Mouse (Mus musculus): ENCODE measurements around the gene Tubgcp3.

GRCm38 (mm10) chr8:12657411-12657810 lies 14.6 kb downstream of the Tubgcp3 start:
- no peak for TF ChIP-seq CTCF (IDR thresholded peaks at IDR 0.05; ENCODE audit: low read depth, low read length)
- no peak for TF ChIP-seq GATA1 (IDR thresholded peaks at IDR 0.05; ENCODE audit: borderline replicate concordance, low read length)
- no peak for TF ChIP-seq POLR2AphosphoS5 (IDR thresholded peaks at IDR 0.05; ENCODE audit: insufficient replicate concordance, low read depth, low read length)

Measured in G1E (cell line).